Mouse (Mus musculus): ENCODE data around the gene Rsbn1l. TPM values are rescaled to one million over a fixed set of nuclear protein-coding genes. Genes with fewer than 3 reads are reported as not detected.
"Not testable (repeated sequence)": the region's sequence is repeated elsewhere in the genome, so short reads cannot be mapped to it uniquely, and the experiment has no call there.

The Rsbn1l gene
- polyA plus RNA-seq, 1 experiment from 2014 or later: 5.7 TPM

GRCm38 (mm10) chr5:20946906-20947305, 9.3 kb downstream of the Rsbn1l start:
- H3K27ac ChIP-seq: no peak overlapping the region
- no peaks in the 10 kb centered on the region for H3K9me3 ChIP-seq
- 91% methylated on average over 6 of the region's 6 CpGs for WGBS
- no peak overlapping the region for H3K4me2 ChIP-seq (replicated peaks)
- no peak overlapping the region for H3K9ac ChIP-seq (replicated peaks)
- no peaks in the 10 kb centered on the region for H3K27me3 ChIP-seq
- H3K36me3 ChIP-seq: no peaks in the 10 kb centered on the region
- H3K4me1 ChIP-seq (replicated peaks): peaks cover 20% of the 10 kb centered on the region
- no peak for ATAC-seq
- no peak overlapping the region for H3K4me3 ChIP-seq (replicated peaks)

- Histone ChIP-seq H3K9me3 (no peaks in the 10 kb centered on the region), H3K4me2 (replicated peaks) (no peak overlapping the region), H3K27ac (no peak overlapping the region; the same call in 1 of the 2 replicates), H3K27me3 (no peaks in the 10 kb centered on the region), H3K9ac (replicated peaks) (no peak overlapping the region), H3K4me3 (replicated peaks) (no peak overlapping the region), H3K36me3 (no peaks in the 10 kb centered on the region), H3K4me1 (replicated peaks) (peaks cover 23% of the 10 kb centered on the region)
- no peak for ATAC-seq
- 88% methylated on average over 13 of the region's 13 CpGs for WGBS
These were observed 11.0 kb downstream of the Rsbn1l start for GRCm38 (mm10) chr5:20944961-20945748.

- H3K4me1 ChIP-seq (replicated peaks): peaks cover 17% of the 10 kb centered on the region; the same call in 1 of the 2 replicates
- H3K4me3 ChIP-seq (replicated peaks); H3K9ac ChIP-seq (replicated peaks); H3K27me3 ChIP-seq; H3K9me3 ChIP-seq; H3K27ac ChIP-seq; H3K4me2 ChIP-seq (replicated peaks); ATAC-seq; H3K36me3 ChIP-seq: not testable (repeated sequence)
- 82% methylated on average over 4 of the region's 4 CpGs for WGBS
These were observed 12.4 kb downstream of the Rsbn1l start for GRCm38 (mm10) chr5:20943791-20944190.

GRCm38 (mm10) chr5:20942523-20942922, 13.7 kb downstream of the Rsbn1l start:
- WGBS: 93% methylated on average over 3 of the region's 3 CpGs
- H3K9me3 ChIP-seq: no peaks in the 10 kb centered on the region

GRCm38 (mm10) chr5:20941205-20941604, 15.0 kb downstream of the Rsbn1l start:
- WGBS: 65% methylated on average over 5 of the region's 5 CpGs
- no peak overlapping the region for H3K27ac ChIP-seq
- H3K4me2 ChIP-seq (replicated peaks): no peak overlapping the region
- H3K27me3 ChIP-seq: no peaks in the 10 kb centered on the region
- no peak overlapping the region for H3K4me3 ChIP-seq (replicated peaks)
- no peak overlapping the region for H3K9ac ChIP-seq (replicated peaks)
- H3K4me1 ChIP-seq (replicated peaks): peaks cover 20% of the 10 kb centered on the region; the same call in 1 of the 2 replicates
- H3K36me3 ChIP-seq: no peaks in the 10 kb centered on the region
- H3K9me3 ChIP-seq: no peaks in the 10 kb centered on the region
- no peak for ATAC-seq

More at GRCm38 (mm10) chr5:20942523-20942922, 13.7 kb downstream of the Rsbn1l start:
- Histone ChIP-seq H3K4me3 (replicated peaks) (no peak overlapping the region), H3K4me2 (replicated peaks) (no peak overlapping the region), H3K4me1 (replicated peaks) (peaks cover 20% of the 10 kb centered on the region; the same call in 1 of the 2 replicates), H3K27me3 (no peaks in the 10 kb centered on the region), H3K27ac (no peak overlapping the region), H3K36me3 (no peaks in the 10 kb centered on the region), H3K9ac (replicated peaks) (no peak overlapping the region)
- ATAC-seq: no peak

- H3K9me3 ChIP-seq: no peaks in the 10 kb centered on the region
- H3K9ac ChIP-seq (replicated peaks): no peak overlapping the region
- H3K27ac ChIP-seq: no peak overlapping the region
- WGBS: 88% methylated on average over 4 of the region's 4 CpGs
- no peak overlapping the region for H3K4me2 ChIP-seq (replicated peaks)
- no peak overlapping the region for H3K4me3 ChIP-seq (replicated peaks)
- ATAC-seq: no peak
- peaks cover 20% of the 10 kb centered on the region; the same call in 1 of the 2 replicates for H3K4me1 ChIP-seq (replicated peaks)
- H3K36me3 ChIP-seq: no peaks in the 10 kb centered on the region
- H3K27me3 ChIP-seq: no peaks in the 10 kb centered on the region
These were observed 15.5 kb downstream of the Rsbn1l start for GRCm38 (mm10) chr5:20940696-20941095.

GRCm38 (mm10) chr5:20940040-20940571, 16.1 kb downstream of the Rsbn1l start:
- Histone ChIP-seq H3K27ac (no peak overlapping the region), H3K4me2 (replicated peaks) (no peak overlapping the region), H3K4me3 (replicated peaks) (no peak overlapping the region), H3K36me3 (no peaks in the 10 kb centered on the region), H3K4me1 (replicated peaks) (0 out of 2 replicates have a peak, but pooled peaks cover 15% of the 10 kb centered on the region), H3K9ac (replicated peaks) (no peak overlapping the region), H3K9me3 (no peaks in the 10 kb centered on the region), H3K27me3 (no peaks in the 10 kb centered on the region)
- no peak for ATAC-seq
- WGBS: 97% methylated on average over 6 of the region's 6 CpGs

GRCm38 (mm10) chr5:20938523-20938922, 17.7 kb downstream of the Rsbn1l start:
- Histone ChIP-seq H3K9me3 (no peaks in the 10 kb centered on the region), H3K27me3 (no peaks in the 10 kb centered on the region), H3K4me3 (replicated peaks) (no peak overlapping the region), H3K4me2 (replicated peaks) (no peak overlapping the region), H3K9ac (replicated peaks) (no peak overlapping the region), H3K36me3 (no peaks in the 10 kb centered on the region), H3K4me1 (replicated peaks) (0 out of 2 replicates have a peak, but pooled peaks cover 14% of the 10 kb centered on the region), H3K27ac (no peak overlapping the region)
- WGBS: 71% methylated on average over 5 of the region's 5 CpGs
- no peak for ATAC-seq

- H3K27me3 ChIP-seq: no peaks in the 10 kb centered on the region
- H3K4me1 ChIP-seq (replicated peaks): 0 out of 2 replicates have a peak, but pooled peaks cover 14% of the 10 kb centered on the region
- H3K36me3 ChIP-seq: no peaks in the 10 kb centered on the region
- 85% methylated on average over 5 of the region's 5 CpGs for WGBS
- no peak overlapping the region for H3K4me3 ChIP-seq (replicated peaks)
- H3K9ac ChIP-seq (replicated peaks): no peak overlapping the region
- no peak overlapping the region for H3K4me2 ChIP-seq (replicated peaks)
- no peak overlapping the region for H3K27ac ChIP-seq
- ATAC-seq: no peak
- H3K9me3 ChIP-seq: no peaks in the 10 kb centered on the region
These were observed 20.3 kb downstream of the Rsbn1l start for GRCm38 (mm10) chr5:20935934-20936333.

- no peaks in the 10 kb centered on the region for H3K9me3 ChIP-seq
- H3K4me2 ChIP-seq (replicated peaks): no peak overlapping the region
- no peak overlapping the region for H3K9ac ChIP-seq (replicated peaks)
- H3K27me3 ChIP-seq: no peaks in the 10 kb centered on the region
- ATAC-seq: no peak
- no peak overlapping the region for H3K4me3 ChIP-seq (replicated peaks)
- H3K36me3 ChIP-seq: no peaks in the 10 kb centered on the region
- no peaks in the 10 kb centered on the region for H3K4me1 ChIP-seq (replicated peaks)
- WGBS: 95% methylated on average over 3 of the region's 3 CpGs
- no peak overlapping the region for H3K27ac ChIP-seq
These were observed 23.6 kb downstream of the Rsbn1l start for GRCm38 (mm10) chr5:20932585-20932984.

GRCm38 (mm10) chr5:20931300-20931699, 24.9 kb downstream of the Rsbn1l start:
- H3K9ac ChIP-seq (replicated peaks): no peak overlapping the region
- WGBS: 93% methylated on average over 3 of the region's 3 CpGs
- H3K4me1 ChIP-seq (replicated peaks): no peaks in the 10 kb centered on the region
- no peak overlapping the region for H3K27ac ChIP-seq
- H3K27me3 ChIP-seq: no peaks in the 10 kb centered on the region
- H3K4me3 ChIP-seq (replicated peaks): no peak overlapping the region
- no peaks in the 10 kb centered on the region for H3K9me3 ChIP-seq
- H3K4me2 ChIP-seq (replicated peaks): no peak overlapping the region
- no peaks in the 10 kb centered on the region for H3K36me3 ChIP-seq
- ATAC-seq: no peak

GRCm38 (mm10) chr5:20930430-20930829, 25.8 kb downstream of the Rsbn1l start:
- H3K36me3 ChIP-seq: no peaks in the 10 kb centered on the region
- H3K27me3 ChIP-seq: no peaks in the 10 kb centered on the region
- H3K9me3 ChIP-seq: no peaks in the 10 kb centered on the region
- H3K4me2 ChIP-seq (replicated peaks): no peak overlapping the region
- no peak overlapping the region for H3K9ac ChIP-seq (replicated peaks)
- H3K4me1 ChIP-seq (replicated peaks): no peaks in the 10 kb centered on the region
- no peak overlapping the region for H3K27ac ChIP-seq
- no peak overlapping the region for H3K4me3 ChIP-seq (replicated peaks)
- no peak for ATAC-seq

All from midbrain, embryonic 13.5 days (tissue).